Mouse (Mus musculus): ENCODE measurements around the gene Gm11569.
"Not testable (repeated sequence)": the region's sequence is repeated elsewhere in the genome, so short reads cannot be mapped to it uniquely, and the experiment has no call there.

Gene Gm11569

GRCm38 (mm10) chr11:99798832-99799231 is at the start of gene Gm11569:
TSS of gene Gm11569 (minus strand) at chr11:99798932.
- H3K27me3 ChIP-seq (ENCODE audit: control insufficient read depth, insufficient read depth, low read length, poor library complexity, severe bottlenecking); DNase-seq (ENCODE audit: low read depth, low spot score); H3K36me3 ChIP-seq (ENCODE audit: control insufficient read depth, insufficient read depth, low read length, poor library complexity, severe bottlenecking): not testable (repeated sequence)

DNA sequence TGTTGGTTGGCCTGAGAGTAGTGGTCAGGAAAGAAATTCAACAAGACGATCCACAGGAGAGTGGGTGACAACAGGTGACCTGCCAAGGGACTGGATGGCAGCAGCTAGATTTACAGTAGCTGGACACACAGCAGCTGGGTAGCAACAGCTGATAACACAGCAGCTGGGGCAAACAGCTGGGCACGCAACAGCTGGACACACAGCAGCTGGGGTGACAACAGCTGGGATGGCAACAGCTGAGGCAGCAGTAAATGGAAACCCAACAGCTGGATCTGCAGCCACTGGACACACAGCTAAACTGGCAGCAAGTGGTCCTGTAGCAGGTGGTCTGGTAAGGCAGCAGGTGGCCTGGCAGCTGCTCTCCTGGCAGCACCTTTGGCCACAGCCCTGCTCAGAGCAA is 48.0 kb upstream of the Gm11569 start:
- DNase-seq (ENCODE audit: low read depth, low spot score) = no peak

DNA sequence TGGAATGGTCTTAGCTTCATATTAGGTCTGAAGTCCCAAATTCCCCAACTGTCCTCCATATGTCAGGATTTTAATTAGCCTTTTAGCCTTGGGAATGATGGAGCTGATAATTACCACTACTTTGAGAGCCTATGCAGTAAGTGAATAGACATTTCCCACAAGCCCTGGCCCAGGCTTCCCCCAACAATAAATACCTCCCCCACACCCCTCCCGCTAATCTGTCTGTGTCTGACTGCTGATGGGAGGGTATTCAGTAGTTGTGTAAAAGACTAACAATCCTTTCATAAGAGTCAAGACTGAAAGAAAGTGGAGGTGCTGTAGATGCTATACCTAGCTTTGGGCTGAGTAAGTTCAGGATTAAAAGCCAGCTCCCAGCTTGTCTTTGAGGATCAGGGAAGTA is 43.5 kb upstream of the Gm11569 start:
- Histone ChIP-seq H3K27me3 (ENCODE audit: control insufficient read depth, insufficient read depth, low read length, poor library complexity, severe bottlenecking) (no peaks in the 10 kb centered on the region), H3K36me3 (ENCODE audit: control insufficient read depth, insufficient read depth, low read length, poor library complexity, severe bottlenecking) (no peaks in the 10 kb centered on the region)
- DNase-seq (ENCODE audit: low read depth, low spot score) = no peak

More for the DNA sequence above, 48.0 kb upstream of the Gm11569 start:
- H3K27me3 ChIP-seq (ENCODE audit: control insufficient read depth, insufficient read depth, low read length, poor library complexity, severe bottlenecking) = no peaks in the 10 kb centered on the region
- H3K36me3 ChIP-seq (ENCODE audit: control insufficient read depth, insufficient read depth, low read length, poor library complexity, severe bottlenecking) = no peaks in the 10 kb centered on the region

DNA sequence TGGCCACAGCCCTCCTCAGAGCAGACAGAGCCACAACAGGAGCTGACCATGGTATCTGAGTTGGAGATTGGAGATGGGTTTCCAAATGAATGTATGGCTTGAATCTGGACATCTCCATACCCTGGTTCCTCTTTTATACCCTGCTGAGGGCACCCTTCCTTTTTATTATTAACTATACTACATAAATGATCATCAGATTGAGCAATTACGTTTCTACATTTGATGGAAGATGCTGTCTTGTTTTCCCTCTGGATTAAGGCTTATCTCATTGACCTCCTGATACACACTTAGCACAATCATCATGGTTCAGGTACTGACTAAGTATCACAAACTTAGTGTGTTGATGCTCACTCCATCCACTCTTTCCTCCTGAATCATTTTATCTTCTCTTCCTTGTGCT is 39.2 kb upstream of the Gm11569 start, which contains the start of gene 2300003K06Rik:
TSS of gene 2300003K06Rik (minus strand) at position 101 of the 400 bp plus-strand sequence.
- Histone ChIP-seq H3K36me3 (ENCODE audit: control insufficient read depth, insufficient read depth, low read length, poor library complexity, severe bottlenecking) (no peaks in the 10 kb centered on the region), H3K27me3 (ENCODE audit: control insufficient read depth, insufficient read depth, low read length, poor library complexity, severe bottlenecking) (no peaks in the 10 kb centered on the region)
- no peak for DNase-seq (ENCODE audit: low read depth, low spot score)

DNA sequence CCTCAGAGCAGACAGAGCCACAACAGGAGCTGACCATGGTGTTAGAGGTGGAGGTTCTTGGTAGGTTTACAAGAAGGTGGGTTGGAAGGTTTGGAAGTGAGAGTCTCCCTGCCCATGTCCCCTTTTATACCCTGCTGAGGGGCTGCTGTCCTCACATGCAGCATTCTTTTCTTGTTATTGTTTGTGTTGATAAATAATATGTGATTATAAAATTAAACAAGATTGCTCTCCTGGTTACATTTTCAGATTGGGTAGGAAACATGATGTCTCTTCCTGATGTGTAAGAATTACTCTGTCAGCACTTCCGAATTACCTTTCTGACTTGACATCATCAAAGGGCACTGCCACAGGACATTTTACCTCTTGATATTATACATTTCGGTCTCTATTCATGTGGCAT is 16.8 kb upstream of the Gm11569 start, which contains the start of gene Gm11564:
TSS of gene Gm11564 (minus strand) at position 101 of the 400 bp plus-strand sequence.
- DNase-seq (ENCODE audit: low read depth, low spot score); H3K27me3 ChIP-seq (ENCODE audit: control insufficient read depth, insufficient read depth, low read length, poor library complexity, severe bottlenecking); H3K36me3 ChIP-seq (ENCODE audit: control insufficient read depth, insufficient read depth, low read length, poor library complexity, severe bottlenecking): not testable (repeated sequence)

DNA sequence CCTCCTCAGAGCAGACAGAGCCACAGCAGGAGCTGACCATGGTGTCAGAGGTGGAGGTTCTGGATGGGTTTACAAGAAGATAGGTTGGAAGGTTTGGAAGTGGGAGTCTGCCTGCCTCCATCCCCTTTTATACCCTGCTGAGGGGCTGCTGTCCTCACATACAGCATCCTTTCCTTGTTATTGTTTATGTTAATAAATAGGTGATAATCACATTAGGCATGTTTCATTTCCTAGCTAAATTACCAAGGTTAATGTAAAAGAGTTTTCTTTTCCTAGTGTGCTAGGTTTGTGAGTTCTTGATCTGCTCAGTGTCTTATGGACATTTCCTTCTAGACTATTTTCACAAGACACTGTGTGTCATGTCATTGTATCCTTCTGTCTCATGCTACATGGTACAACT is 11.1 kb upstream of the Gm11569 start, which contains the start of gene Krtap4-13:
TSS of gene Krtap4-13 (minus strand) at position 101 of the 400 bp plus-strand sequence.
- DNase-seq (ENCODE audit: low read depth, low spot score); H3K36me3 ChIP-seq (ENCODE audit: control insufficient read depth, insufficient read depth, low read length, poor library complexity, severe bottlenecking); H3K27me3 ChIP-seq (ENCODE audit: control insufficient read depth, insufficient read depth, low read length, poor library complexity, severe bottlenecking): not testable (repeated sequence)

- not testable (repeated sequence) for H3K27me3 ChIP-seq (ENCODE audit: control insufficient read depth, insufficient read depth, low read length, poor library complexity, severe bottlenecking); H3K36me3 ChIP-seq (ENCODE audit: control insufficient read depth, insufficient read depth, low read length, poor library complexity, severe bottlenecking); DNase-seq (ENCODE audit: low read depth, low spot score)
These were observed 5.6 kb upstream of the Gm11569 start, which contains the start of gene Gm11554 for GRCm38 (mm10) chr11:99804346-99804745. TSS of gene Gm11554 (minus strand) at chr11:99804446.

DNA sequence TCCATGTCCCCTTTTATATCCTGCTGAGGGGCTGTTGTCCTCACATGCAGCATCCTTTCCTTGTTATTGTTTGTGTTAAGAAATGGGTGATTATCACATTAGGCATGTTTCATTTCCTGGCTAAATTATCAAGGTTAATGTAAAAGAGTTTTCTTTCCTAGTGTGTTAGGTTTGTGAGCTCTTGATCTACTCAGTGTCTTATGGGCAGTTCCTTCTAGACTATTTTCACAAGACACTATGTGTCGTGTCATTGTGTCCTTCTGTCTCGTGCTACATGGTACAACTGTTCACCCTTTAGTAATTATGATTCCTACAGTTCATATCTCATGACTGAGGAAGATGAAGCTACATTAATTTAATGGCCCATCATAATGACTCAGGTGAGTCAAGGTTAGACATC is 5.4 kb downstream of the Gm11569 start, which contains the start of gene Gm11596:
TSS of gene Gm11596 (minus strand) at position 101 of the 400 bp plus-strand sequence.
- no peaks in the 10 kb centered on the region for H3K27me3 ChIP-seq (ENCODE audit: control insufficient read depth, insufficient read depth, low read length, poor library complexity, severe bottlenecking)
- no peak for DNase-seq (ENCODE audit: low read depth, low spot score)
- no peaks in the 10 kb centered on the region for H3K36me3 ChIP-seq (ENCODE audit: control insufficient read depth, insufficient read depth, low read length, poor library complexity, severe bottlenecking)

DNA sequence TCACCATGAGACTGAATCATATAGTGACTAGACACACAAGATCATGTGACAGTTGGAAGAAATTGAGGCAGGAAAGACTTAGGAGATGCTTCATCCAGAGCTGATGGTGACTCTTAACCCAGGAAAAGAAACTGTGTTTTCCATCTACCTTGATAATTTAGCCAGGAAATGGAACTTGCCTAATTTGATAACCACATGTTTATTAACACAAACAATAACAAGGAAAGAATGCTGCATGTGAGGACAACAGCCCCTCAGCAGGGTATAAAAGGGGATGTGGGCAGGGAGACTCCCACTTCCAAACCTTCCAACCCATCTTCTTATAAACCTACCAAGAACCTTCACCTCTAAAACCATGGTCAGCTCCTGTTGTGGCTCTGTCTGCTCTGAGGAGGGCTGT is 13.8 kb downstream of the Gm11569 start, which contains the start of gene Krtap4-9:
TSS of gene Krtap4-9 (plus strand) at position 301 of the 400 bp plus-strand sequence.
- DNase-seq (ENCODE audit: low read depth, low spot score); H3K27me3 ChIP-seq (ENCODE audit: control insufficient read depth, insufficient read depth, low read length, poor library complexity, severe bottlenecking); H3K36me3 ChIP-seq (ENCODE audit: control insufficient read depth, insufficient read depth, low read length, poor library complexity, severe bottlenecking): not testable (repeated sequence)

GRCm38 (mm10) chr11:99780604-99781003 is 18.1 kb downstream of the Gm11569 start, which contains the start of gene Krtap4-8:
TSS of gene Krtap4-8 (minus strand) at chr11:99780704.
- DNase-seq (ENCODE audit: low read depth, low spot score) = no peak
- H3K27me3 ChIP-seq (ENCODE audit: control insufficient read depth, insufficient read depth, low read length, poor library complexity, severe bottlenecking) = no peaks in the 10 kb centered on the region

DNA sequence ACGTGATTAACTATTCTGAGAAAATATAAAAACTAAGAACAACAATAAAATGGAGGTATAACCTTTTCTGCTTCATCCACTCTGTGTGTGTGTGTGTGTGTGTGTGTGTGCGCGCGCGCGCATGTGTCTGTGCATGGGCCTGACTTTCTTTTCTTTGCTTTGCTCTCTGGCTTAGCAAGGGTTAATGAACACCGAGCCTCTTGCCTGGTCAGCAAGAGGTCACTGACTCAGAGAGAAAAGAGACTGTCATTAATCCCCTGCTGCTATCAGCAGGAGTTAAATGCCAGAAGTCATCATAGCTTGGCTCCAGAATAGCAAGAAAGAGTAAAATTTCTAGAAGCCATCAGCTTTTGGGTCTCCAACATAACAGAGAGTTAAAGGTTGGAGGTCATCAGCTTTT is 20.3 kb downstream of the Gm11569 start:
- Histone ChIP-seq H3K27me3 (ENCODE audit: control insufficient read depth, insufficient read depth, low read length, poor library complexity, severe bottlenecking) (no peaks in the 10 kb centered on the region), H3K36me3 (ENCODE audit: control insufficient read depth, insufficient read depth, low read length, poor library complexity, severe bottlenecking) (no peaks in the 10 kb centered on the region)
- no peak for DNase-seq (ENCODE audit: low read depth, low spot score)

More at GRCm38 (mm10) chr11:99780604-99781003, 18.1 kb downstream of the Gm11569 start, which contains the start of gene Krtap4-8:
- no peaks in the 10 kb centered on the region for H3K36me3 ChIP-seq (ENCODE audit: control insufficient read depth, insufficient read depth, low read length, poor library complexity, severe bottlenecking)

- not testable (repeated sequence) for H3K27me3 ChIP-seq (ENCODE audit: control insufficient read depth, insufficient read depth, low read length, poor library complexity, severe bottlenecking); DNase-seq (ENCODE audit: low read depth, low spot score); H3K36me3 ChIP-seq (ENCODE audit: control insufficient read depth, insufficient read depth, low read length, poor library complexity, severe bottlenecking)
These were observed 25.9 kb downstream of the Gm11569 start, which contains the start of gene Gm11595 for GRCm38 (mm10) chr11:99772813-99773212. TSS of gene Gm11595 (minus strand) at chr11:99772913.

- no peaks in the 10 kb centered on the region for H3K36me3 ChIP-seq (ENCODE audit: control insufficient read depth, insufficient read depth, low read length, poor library complexity, severe bottlenecking)
- no peaks in the 10 kb centered on the region for H3K27me3 ChIP-seq (ENCODE audit: control insufficient read depth, insufficient read depth, low read length, poor library complexity, severe bottlenecking)
- no peak for DNase-seq (ENCODE audit: low read depth, low spot score)
These were observed 30.3 kb downstream of the Gm11569 start for GRCm38 (mm10) chr11:99768410-99768809.

DNA sequence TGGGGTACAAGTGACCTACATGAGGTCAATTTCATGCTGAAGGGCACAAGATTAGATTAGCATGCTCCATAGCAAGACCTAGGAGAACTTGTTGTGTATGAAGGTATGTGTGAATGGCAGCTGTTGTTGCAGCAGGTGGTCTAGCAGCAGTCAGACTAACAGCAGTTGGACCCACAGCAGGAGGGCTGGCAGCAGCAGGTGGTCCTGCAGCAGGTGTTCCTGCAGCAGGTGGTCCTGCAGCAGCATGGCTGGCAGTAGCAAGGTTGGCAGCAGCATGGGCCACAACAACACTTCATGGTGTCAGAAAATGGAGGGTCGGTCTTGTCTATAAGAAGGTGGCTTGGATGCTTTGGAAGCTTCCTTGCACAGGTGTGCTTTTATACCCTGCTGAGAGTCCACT is 39.9 kb downstream of the Gm11569 start:
- no peaks in the 10 kb centered on the region for H3K36me3 ChIP-seq (ENCODE audit: control insufficient read depth, insufficient read depth, low read length, poor library complexity, severe bottlenecking)
- no peaks in the 10 kb centered on the region for H3K27me3 ChIP-seq (ENCODE audit: control insufficient read depth, insufficient read depth, low read length, poor library complexity, severe bottlenecking)
- DNase-seq (ENCODE audit: low read depth, low spot score) = no peak
